Mouse (Mus musculus) v-Abl transformed pro-B cells (cell line): ENCODE measurements around the gene Ip6k2.

ENCODE experiments used
- in situ Hi-C, 2 experiments: fragments of 400-800 bp; cut with MboI; formaldehyde crosslinking; loops; one replicate each; pipeline ENCODE4 v1.15.1; 2025; ENCODE audit not compliant: unreplicated experiment in 2 of 2

The Ip6k2 gene

DNA sequence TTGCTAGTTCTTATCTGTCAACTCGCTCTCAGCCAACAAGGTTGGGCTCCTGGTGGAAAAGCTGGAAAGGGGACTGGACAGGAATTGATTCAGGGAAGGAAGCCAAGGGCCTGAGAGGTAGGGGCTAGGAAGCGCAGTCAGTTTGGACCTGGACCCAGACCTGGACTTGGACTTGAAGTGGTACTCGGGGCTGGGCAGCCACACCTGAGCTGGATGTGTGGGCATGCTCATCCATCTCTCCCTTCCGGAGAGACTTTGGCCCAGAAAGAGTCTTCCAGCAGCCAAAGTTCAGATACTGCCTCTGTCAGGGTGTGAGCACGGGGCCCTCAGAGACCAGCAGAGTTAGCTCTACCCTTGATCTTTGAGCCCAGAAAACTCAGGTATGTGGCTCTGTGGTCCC is 71.7 kb downstream of the Ip6k2 start:
- in situ Hi-C loops = no loop called here
